Mouse (Mus musculus) intestine, embryonic 16.5 days (tissue): Measurements from ENCODE around the gene Morc3. TPM values are rescaled to one million over a fixed set of nuclear protein-coding genes. Genes with fewer than 3 reads are reported as not detected.

Source experiments
- ATAC-seq: fragments of 200-750 bp; cut with Nextera tagmentation; 2 replicates; pipeline ENCODE4 v1.8.0; 2017; ENCODE audit warnings: moderate TSS enrichment, moderate library complexity
- H3K27ac ChIP-seq: fragments of 300-500 bp; sonication (generic); 2 replicates; pipeline ENCODE4 v1.5.1; 2014; ENCODE audit warnings: mild to moderate bottlenecking, low read length
- H3K27me3 ChIP-seq: fragments of 300-500 bp; sonication (generic); replicated peaks from 2 replicates; pipeline ENCODE4 v1.6.1; 2014; ENCODE audit warnings: low read length, control low read depth, mixed read lengths; ENCODE audit not compliant: control insufficient read depth, insufficient read depth
- H3K36me3 ChIP-seq: fragments of 300-500 bp; sonication (generic); 2 replicates; pipeline ENCODE4 v1.6.1; 2014; ENCODE audit warnings: low read length, control low read depth; ENCODE audit not compliant: control insufficient read depth, insufficient read depth
- H3K4me1 ChIP-seq: fragments of 300-500 bp; sonication (generic); 2 replicates; pipeline ENCODE4 v1.6.1; 2014; ENCODE audit warnings: low read length, control low read depth, mixed read lengths; ENCODE audit not compliant: control insufficient read depth, insufficient read depth
- H3K4me2 ChIP-seq: fragments of 300-500 bp; sonication (generic); 2 replicates; pipeline ENCODE4 v1.6.1; 2014; ENCODE audit warnings: low read depth, low read length, control low read depth
- H3K4me3 ChIP-seq: fragments of 300-500 bp; sonication (generic); 2 replicates; pipeline ENCODE4 v1.5.1; 2014; ENCODE audit warnings: mild to moderate bottlenecking, low read length
- H3K9ac ChIP-seq: fragments of 300-500 bp; sonication (generic); 2 replicates; pipeline ENCODE4 v1.6.1; 2014; ENCODE audit warnings: low read depth, low read length
- H3K9me3 ChIP-seq: fragments of 300-500 bp; sonication (generic); 2 replicates; pipeline ENCODE4 v1.6.1; 2016; ENCODE audit warnings: low read length, control low read depth; ENCODE audit not compliant: control insufficient read depth
- WGBS: fragments of 180-500 bp; shearing (Covaris S2); extraction: QIAGEN DNeasy Blood & Tissue Kit; methylation state at CpG from one replicate; pipeline ENCODE4 v1.1.7; 2014; 5-methylcytosine and 5-hydroxymethylcytosine counted together
- polyA plus RNA-seq: library from polyadenylated mRNA; unstranded; fragments of >200 nt; fragmentation: Nextera tagmentation; extraction: Ambion mirVana; gene quantifications from 2 replicates; pipeline ENCODE4 v1.2.1, GENCODE M21; 2015

The Morc3 gene
- 26.9 and 33.3 TPM in 2 replicates for polyA plus RNA-seq

DNA sequence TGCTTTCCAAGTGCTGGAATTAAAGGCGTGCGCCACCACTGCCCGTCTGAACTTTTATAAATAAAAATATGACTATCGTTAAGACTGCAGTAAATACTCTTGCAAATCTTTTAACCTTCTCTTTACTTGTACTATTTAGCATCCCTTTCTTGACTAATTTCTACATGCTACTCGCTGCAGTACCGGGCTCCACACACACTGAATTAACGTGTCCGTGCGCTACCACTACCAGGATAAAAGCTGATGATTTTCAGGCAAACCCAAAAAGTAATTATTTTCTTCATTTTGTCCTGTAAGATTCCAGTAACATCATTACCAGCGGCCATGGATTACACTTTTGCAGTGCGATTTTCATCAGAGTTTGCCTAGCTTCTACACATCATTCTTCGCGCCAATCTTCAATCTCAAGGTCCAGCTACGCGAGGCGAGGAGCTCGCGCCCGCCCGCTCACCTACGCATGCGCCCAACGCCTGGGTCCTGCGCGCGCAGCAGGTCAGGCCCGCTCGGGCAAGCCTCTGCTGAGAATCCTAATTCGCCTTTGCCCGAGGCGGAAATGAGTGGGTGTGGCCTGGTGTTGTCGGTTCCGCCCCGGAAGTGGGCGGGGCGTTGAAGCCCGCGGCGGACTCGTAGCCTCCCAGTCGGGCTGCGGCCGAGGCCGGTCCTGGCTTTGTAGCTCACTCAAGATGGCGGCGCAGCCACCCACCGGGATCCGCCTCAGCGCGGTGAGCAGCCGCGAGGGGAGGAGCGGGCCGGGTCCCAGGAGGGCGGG is at the start of gene Morc3:
Morc3 (plus strand) TSS at position 495 of the 769 bp plus-strand sequence.
- H3K9ac ChIP-seq = peak within 1 kb of the TSS; percentile 98
- no peaks in the 10 kb centered on the region for H3K27me3 ChIP-seq
- WGBS = 11% methylated on average over 55 of the region's 55 CpGs
- peak; percentile 96 for ATAC-seq
- H3K4me2 ChIP-seq = peak within 1 kb of the TSS; percentile 69
- H3K36me3 ChIP-seq = no peaks in the 10 kb centered on the region
- peaks cover 17% of the 10 kb centered on the region for H3K4me1 ChIP-seq
- H3K9me3 ChIP-seq = no peaks in the 10 kb centered on the region
- peak within 1 kb of the TSS; percentile 97 for H3K4me3 ChIP-seq
- peak within 1 kb of the TSS; percentile 97 for H3K27ac ChIP-seq

- Histone ChIP-seq H3K4me3 (no peak overlapping the region), H3K9me3 (peaks cover 6% of the 10 kb centered on the region), H3K36me3 (peaks cover 7% of the 10 kb centered on the region), H3K27ac (no peak overlapping the region), H3K4me1 (peaks cover 7% of the 10 kb centered on the region; the same call in 1 of the 2 replicates), H3K4me2 (no peak overlapping the region), H3K9ac (no peak overlapping the region), H3K27me3 (no peaks in the 10 kb centered on the region)
- 87% methylated on average over 7 of the region's 7 CpGs for WGBS
- ATAC-seq = no peak
Measured at GRCm38 (mm10) chr16:93784175-93784574, 47.7 kb upstream of the Morc3 start.

GRCm38 (mm10) chr16:93785805-93786204 is 46.1 kb upstream of the Morc3 start:
- 6% methylated on average over 9 of the region's 9 CpGs for WGBS

GRCm38 (mm10) chr16:93788388-93788787 is 43.5 kb upstream of the Morc3 start:
- H3K9ac ChIP-seq = no peak overlapping the region
- H3K9me3 ChIP-seq = peaks cover 6% of the 10 kb centered on the region
- no peak overlapping the region for H3K4me2 ChIP-seq
- H3K4me1 ChIP-seq = no peaks in the 10 kb centered on the region
- H3K36me3 ChIP-seq = peaks cover 7% of the 10 kb centered on the region
- 85% methylated on average over 4 of the region's 4 CpGs for WGBS
- no peak overlapping the region for H3K4me3 ChIP-seq
- H3K27ac ChIP-seq = no peak overlapping the region
- no peaks in the 10 kb centered on the region for H3K27me3 ChIP-seq
- ATAC-seq = no peak

More at GRCm38 (mm10) chr16:93785805-93786204, 46.1 kb upstream of the Morc3 start:
- H3K9me3 ChIP-seq = peaks cover 6% of the 10 kb centered on the region
- peak; percentile 86 for ATAC-seq
- H3K27ac ChIP-seq = no peak overlapping the region
- no peak overlapping the region for H3K4me3 ChIP-seq
- peaks cover 7% of the 10 kb centered on the region for H3K36me3 ChIP-seq
- H3K9ac ChIP-seq = no peak overlapping the region
- no peaks in the 10 kb centered on the region for H3K27me3 ChIP-seq
- no peaks in the 10 kb centered on the region for H3K4me1 ChIP-seq
- no peak overlapping the region for H3K4me2 ChIP-seq

- Histone ChIP-seq H3K9ac (no peak overlapping the region), H3K9me3 (peaks cover 5% of the 10 kb centered on the region)
Measured at GRCm38 (mm10) chr16:93788881-93789280, 43.0 kb upstream of the Morc3 start.

DNA sequence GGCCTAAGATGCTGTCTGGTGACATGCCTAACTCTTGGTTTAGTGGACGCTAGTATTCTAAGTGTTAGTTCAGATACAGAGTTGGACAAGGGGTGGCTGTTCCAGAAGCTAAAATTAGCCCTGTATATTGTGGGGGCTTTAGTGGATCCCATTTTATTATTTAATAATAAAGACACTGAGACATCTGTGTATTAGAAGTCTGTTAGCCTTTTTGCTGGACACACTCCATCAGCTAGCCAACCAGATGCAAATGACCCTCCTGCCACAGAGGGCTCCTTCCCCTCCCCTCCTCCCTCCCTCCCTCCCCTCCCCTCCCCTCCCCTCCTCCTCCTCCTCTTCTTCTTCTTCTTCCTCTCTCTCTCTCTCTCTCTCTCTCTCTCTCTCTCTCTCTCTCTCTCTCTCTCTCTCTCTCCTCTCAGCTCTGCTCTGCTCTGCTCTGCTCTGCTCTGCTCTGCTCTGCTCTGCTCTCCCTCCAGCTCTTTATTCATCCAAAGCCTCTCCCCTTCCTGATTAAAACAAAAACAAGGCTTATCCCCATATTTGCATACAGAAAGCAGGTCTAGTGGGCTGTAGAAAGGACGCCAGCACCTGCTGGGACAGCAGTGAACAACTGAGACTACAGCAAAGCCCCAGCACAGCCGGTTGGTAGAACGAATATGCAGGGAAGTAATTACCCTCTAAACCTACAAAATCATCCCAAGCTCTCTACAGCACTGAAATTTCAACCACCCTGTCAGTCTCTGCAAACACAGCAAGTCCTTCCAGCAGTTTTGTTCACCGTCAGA is 41.8 kb upstream of the Morc3 start:
- Histone ChIP-seq H3K4me1 (no peaks in the 10 kb centered on the region), H3K9ac (no peak overlapping the region), H3K27ac (no peak overlapping the region), H3K9me3 (no peaks in the 10 kb centered on the region), H3K4me2 (no peak overlapping the region), H3K27me3 (no peaks in the 10 kb centered on the region), H3K4me3 (no peak overlapping the region), H3K36me3 (no peaks in the 10 kb centered on the region)
- WGBS = 48% methylated on average over 5 of the region's 5 CpGs
- no peak for ATAC-seq

More at GRCm38 (mm10) chr16:93788881-93789280, 43.0 kb upstream of the Morc3 start:
- Histone ChIP-seq H3K36me3 (peaks cover 6% of the 10 kb centered on the region), H3K4me1 (no peaks in the 10 kb centered on the region), H3K4me3 (no peak overlapping the region), H3K4me2 (no peak overlapping the region), H3K27ac (no peak overlapping the region), H3K27me3 (no peaks in the 10 kb centered on the region)
- WGBS = 97% methylated on average over 8 of the region's 8 CpGs
- ATAC-seq = no peak

DNA sequence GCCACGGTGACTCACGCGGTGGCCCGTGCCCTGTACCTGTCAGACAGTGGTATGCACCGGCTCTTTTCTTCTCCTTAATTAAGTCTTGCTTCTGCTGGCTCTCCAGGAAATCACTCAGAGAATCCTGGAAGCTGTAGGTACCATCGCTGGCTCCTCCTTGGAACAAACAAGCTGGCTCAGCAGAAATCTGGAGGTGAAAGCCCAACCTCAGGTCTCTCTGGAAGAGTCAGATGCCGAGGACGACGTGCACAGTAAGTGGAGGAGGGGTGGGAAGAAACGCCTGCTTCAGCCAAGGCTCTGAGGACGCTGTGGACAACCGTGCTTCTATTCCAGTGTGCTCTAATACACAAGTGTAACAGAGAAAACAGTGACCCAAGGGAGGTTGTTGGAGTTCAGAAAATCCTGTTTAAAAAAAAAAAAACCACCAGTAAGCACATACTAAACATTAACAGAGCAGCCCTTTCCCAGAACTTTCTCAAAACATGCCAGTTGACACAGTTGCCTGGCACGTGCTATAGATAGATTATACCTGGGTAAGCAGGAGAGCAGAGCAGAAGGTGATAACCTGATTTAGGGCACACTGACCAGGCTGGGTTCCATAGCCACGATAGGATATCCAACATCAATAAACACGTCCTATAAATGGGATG is 38.8 kb upstream of the Morc3 start:
- Histone ChIP-seq H3K4me3 (no peak overlapping the region), H3K4me1 (peaks cover 18% of the 10 kb centered on the region), H3K9ac (no peak overlapping the region), H3K27ac (no peak overlapping the region), H3K36me3 (no peaks in the 10 kb centered on the region), H3K9me3 (no peaks in the 10 kb centered on the region), H3K27me3 (no peaks in the 10 kb centered on the region), H3K4me2 (no peak overlapping the region)
- no peak for ATAC-seq
- WGBS = 60% methylated on average over 15 of the region's 15 CpGs

GRCm38 (mm10) chr16:93794845-93795244 is 37.1 kb upstream of the Morc3 start:
- Histone ChIP-seq H3K27ac (no peak overlapping the region), H3K4me1 (peaks cover 22% of the 10 kb centered on the region), H3K4me2 (no peak overlapping the region), H3K9me3 (no peaks in the 10 kb centered on the region), H3K4me3 (no peak overlapping the region), H3K27me3 (no peaks in the 10 kb centered on the region), H3K36me3 (no peaks in the 10 kb centered on the region), H3K9ac (no peak overlapping the region)
- WGBS = 81% methylated on average over 5 of the region's 5 CpGs
- ATAC-seq = no peak

GRCm38 (mm10) chr16:93795391-93795790 is 36.5 kb upstream of the Morc3 start:
- Histone ChIP-seq H3K36me3 (no peaks in the 10 kb centered on the region), H3K27me3 (no peaks in the 10 kb centered on the region), H3K4me1 (peaks cover 22% of the 10 kb centered on the region), H3K27ac (no peak overlapping the region), H3K9me3 (no peaks in the 10 kb centered on the region; the same call in 1 of the 2 replicates), H3K4me2 (no peak overlapping the region), H3K9ac (no peak overlapping the region), H3K4me3 (no peak overlapping the region)
- no peak for ATAC-seq
- 91% methylated on average over 5 of the region's 5 CpGs for WGBS
